Mouse (Mus musculus) ES-E14 (cell line): ENCODE measurements around the gene Yy1.

Experiments used
- CHD2 ChIP-seq: IDR thresholded peaks from 2 replicates; pipeline ENCODE4 v1.6.1; 2014; ENCODE audit warnings: mild to moderate bottlenecking, low read depth, low read length, inconsistent platforms
- ZC3H11A ChIP-seq: IDR thresholded peaks from 2 replicates; pipeline ENCODE4 v1.6.1; 2012; ENCODE audit warnings: low read depth, mild to moderate bottlenecking, inconsistent platforms, low read length, borderline replicate concordance
- ZNF384 ChIP-seq: IDR thresholded peaks from 2 replicates; pipeline ENCODE4 v1.6.1; 2012; ENCODE audit warnings: low read depth, low read length, inconsistent platforms

- TF ChIP-seq ZC3H11A, result no peak
- no peak for TF ChIP-seq ZNF384
- TF ChIP-seq CHD2, result no peak
These were observed 41.6 kb downstream of the Yy1 start for GRCm38 (mm10) chr12:108834337-108834736.
